Mouse (Mus musculus) erythroblast, embryonic 14.5 days (primary cell): Measurements from ENCODE around the gene Gpr107.

Experiments
- GATA1 ChIP-seq: IDR thresholded peaks from 2 replicates; pipeline ENCODE4 v1.6.1; 2012; ENCODE audit warnings: low read length, inconsistent platforms, mixed read lengths
- TAL1 ChIP-seq: IDR thresholded peaks from 3 replicates; pipeline ENCODE4 v1.6.1; 2012; ENCODE audit warnings: low read length, inconsistent platforms, mixed read lengths

DNA sequence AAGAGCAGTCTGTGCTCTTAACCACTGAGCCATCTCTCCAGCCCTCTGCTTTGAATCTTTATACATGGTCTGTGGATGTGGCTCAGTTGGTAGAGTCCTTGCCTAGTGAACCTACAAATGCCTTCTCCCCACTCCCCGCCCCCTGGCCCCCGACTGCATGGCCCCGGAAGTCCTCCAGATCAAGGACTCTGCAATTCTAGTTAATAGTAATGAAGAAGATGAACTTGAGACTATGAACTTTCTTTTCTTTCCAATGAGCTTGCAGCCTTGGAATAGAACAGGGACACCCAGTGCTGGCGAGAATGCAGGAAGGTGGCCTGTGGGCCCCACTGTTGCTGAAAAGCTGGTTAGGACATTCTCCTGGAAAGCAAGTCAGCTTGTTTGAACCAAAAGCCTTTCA, 100.1 kb downstream of the Gpr107 start:
- TF ChIP-seq TAL1 (no peak), GATA1 (no peak)
